Mouse (Mus musculus) kidney, adult 2 months (tissue): ENCODE results near the gene 4930469K13Rik. TPM values are rescaled to one million over a fixed set of nuclear protein-coding genes. Genes with fewer than 3 reads are reported as not detected.

Experiments used
- DNase-seq: peaks from one replicate; pipeline ENCODE4 v3.0.0; 2021
- H3K27ac ChIP-seq: fragments of 200-500 bp; 2 replicates; pipeline ENCODE4 v1.5.1; 2012; ENCODE audit warnings: low read depth, low read length, control low read depth, inconsistent platforms; ENCODE audit not compliant: insufficient read depth
- H3K27me3 ChIP-seq: fragments of 200-500 bp; replicated peaks from 2 replicates; pipeline ENCODE4 v1.6.1; 2012; ENCODE audit warnings: mild to moderate bottlenecking, moderate library complexity, low read length, inconsistent platforms; ENCODE audit not compliant: control insufficient read depth, insufficient read depth
- H3K36me3 ChIP-seq: fragments of 200-500 bp; 2 replicates; pipeline ENCODE4 v1.6.1; 2012; ENCODE audit warnings: mild to moderate bottlenecking, moderate library complexity, low read length, inconsistent platforms; ENCODE audit not compliant: control insufficient read depth, insufficient read depth
- H3K4me1 ChIP-seq: fragments of 200-500 bp; 2 replicates; pipeline ENCODE4 v1.6.1; 2011; ENCODE audit warnings: low read length; ENCODE audit not compliant: control insufficient read depth, insufficient read depth
- H3K4me3 ChIP-seq: fragments of 200-500 bp; 2 replicates; pipeline ENCODE4 v1.5.1; 2011; ENCODE audit warnings: mild to moderate bottlenecking, low read depth, low read length, control low read depth; ENCODE audit not compliant: insufficient read depth
- CTCF ChIP-seq: fragments of 200-500 bp; conservative IDR thresholded peaks from 2 replicates; pipeline ENCODE4 v1.5.1; 2011; ENCODE audit warnings: low read depth, mild to moderate bottlenecking, control low read depth, low read length, moderate library complexity, mixed read lengths; ENCODE audit not compliant: insufficient read depth, insufficient read length
- POLR2A ChIP-seq: fragments of 200-500 bp; IDR thresholded peaks from one replicate; pipeline ENCODE4 v1.6.1; 2011; ENCODE audit warnings: low read depth, low read length, control low read depth
- WGBS: fragments of 180-500 bp; shearing (Covaris S2); methylation state at CpG from one replicate; pipeline ENCODE4 v1.1.7; 2018; 5-methylcytosine and 5-hydroxymethylcytosine counted together
- polyA plus RNA-seq: library from polyadenylated mRNA; depleted of rRNA; stranded (reverse); fragments of >200 nt; gene quantifications from 2 replicates; pipeline ENCODE4 v1.2.3, GENCODE M21; 2012

The 4930469K13Rik gene
- polyA plus RNA-seq, 1 experiment: 3.5 TPM

- no peaks in the 10 kb centered on the region for H3K4me1 ChIP-seq
- H3K36me3 ChIP-seq: no peaks in the 10 kb centered on the region
- WGBS: 22% methylated on average over 2 of the region's 2 CpGs
- TF ChIP-seq POLR2A (no peak), CTCF (peak; percentile 47)
- H3K27me3 ChIP-seq: no peaks in the 10 kb centered on the region
- H3K4me3 ChIP-seq: no peak overlapping the region
- no peak overlapping the region for H3K27ac ChIP-seq
- peak; percentile 29 for DNase-seq
Observed at GRCm38 (mm10) chr11:34123147-34123546, 24.8 kb upstream of the 4930469K13Rik start.

- no peaks in the 10 kb centered on the region for H3K27me3 ChIP-seq
- no peak overlapping the region for H3K4me3 ChIP-seq
- H3K27ac ChIP-seq: no peak overlapping the region
- no peak for TF ChIP-seq CTCF
- no peak for TF ChIP-seq POLR2A
- 50% methylated on average over 3 of the region's 3 CpGs for WGBS
- DNase-seq: no peak
- H3K36me3 ChIP-seq: no peaks in the 10 kb centered on the region
- H3K4me1 ChIP-seq: no peaks in the 10 kb centered on the region
Observed at GRCm38 (mm10) chr11:34118319-34118718, 20.0 kb upstream of the 4930469K13Rik start.

DNA sequence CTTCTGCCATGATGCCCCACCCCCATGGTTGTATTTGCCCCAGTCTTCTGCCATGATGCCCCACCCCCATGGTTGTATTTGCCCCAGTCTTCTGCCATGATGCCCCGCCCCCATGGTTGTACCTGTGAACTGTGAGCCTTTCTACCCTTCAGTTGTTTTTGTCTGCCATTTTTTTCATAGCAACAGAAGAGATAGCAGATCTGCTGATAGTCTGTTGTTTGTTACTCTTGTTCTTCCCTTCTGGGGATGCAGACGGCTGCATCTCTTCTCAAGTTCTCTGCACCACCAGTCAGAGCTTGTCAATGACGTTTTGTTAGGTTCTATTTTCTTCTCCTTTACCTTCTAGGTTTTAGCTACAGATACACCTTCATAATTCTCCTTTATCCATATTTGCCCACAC lies 19.2 kb upstream of the 4930469K13Rik start:
- H3K27me3 ChIP-seq: no peaks in the 10 kb centered on the region
- TF ChIP-seq CTCF (no peak), POLR2A (no peak)
- H3K27ac ChIP-seq: no peak overlapping the region
- 82% methylated on average over 3 of the region's 3 CpGs for WGBS
- H3K4me3 ChIP-seq: no peak overlapping the region
- no peaks in the 10 kb centered on the region for H3K36me3 ChIP-seq
- no peaks in the 10 kb centered on the region for H3K4me1 ChIP-seq
- DNase-seq: no peak

- Histone ChIP-seq H3K27me3 (no peaks in the 10 kb centered on the region), H3K27ac (no peak overlapping the region), H3K36me3 (no peaks in the 10 kb centered on the region), H3K4me3 (no peak overlapping the region), H3K4me1 (no peaks in the 10 kb centered on the region)
- DNase-seq: peak; percentile 14
- WGBS: 41% methylated on average over 2 of the region's 2 CpGs
- TF ChIP-seq CTCF (no peak), POLR2A (no peak)
Observed at GRCm38 (mm10) chr11:34116572-34117135, 18.3 kb upstream of the 4930469K13Rik start.

DNA sequence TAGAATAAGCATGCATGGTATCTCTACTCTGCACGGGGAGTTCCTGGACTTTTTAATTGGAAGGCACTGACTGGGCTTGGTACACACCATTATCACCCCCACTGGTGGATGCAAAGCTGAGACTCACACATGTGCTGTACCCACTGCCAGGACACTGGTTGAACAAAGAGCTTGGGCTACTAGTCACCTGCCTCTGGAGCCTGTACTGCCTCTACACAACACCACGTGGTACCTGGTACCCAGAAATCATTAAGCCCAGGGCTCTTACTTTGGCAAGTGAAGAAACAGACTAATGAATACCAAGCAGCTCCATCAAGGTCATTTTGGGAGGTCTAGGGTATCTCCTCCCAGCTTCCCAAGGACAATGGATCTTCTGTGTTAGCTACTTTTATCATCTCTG lies 15.4 kb upstream of the 4930469K13Rik start:
- Histone ChIP-seq H3K4me3 (no peak overlapping the region), H3K27me3 (no peaks in the 10 kb centered on the region), H3K4me1 (no peaks in the 10 kb centered on the region), H3K36me3 (no peaks in the 10 kb centered on the region), H3K27ac (no peak overlapping the region)
- DNase-seq: no peak
- TF ChIP-seq POLR2A (no peak), CTCF (no peak)
- WGBS: 67% methylated on average over 2 of the region's 2 CpGs

DNA sequence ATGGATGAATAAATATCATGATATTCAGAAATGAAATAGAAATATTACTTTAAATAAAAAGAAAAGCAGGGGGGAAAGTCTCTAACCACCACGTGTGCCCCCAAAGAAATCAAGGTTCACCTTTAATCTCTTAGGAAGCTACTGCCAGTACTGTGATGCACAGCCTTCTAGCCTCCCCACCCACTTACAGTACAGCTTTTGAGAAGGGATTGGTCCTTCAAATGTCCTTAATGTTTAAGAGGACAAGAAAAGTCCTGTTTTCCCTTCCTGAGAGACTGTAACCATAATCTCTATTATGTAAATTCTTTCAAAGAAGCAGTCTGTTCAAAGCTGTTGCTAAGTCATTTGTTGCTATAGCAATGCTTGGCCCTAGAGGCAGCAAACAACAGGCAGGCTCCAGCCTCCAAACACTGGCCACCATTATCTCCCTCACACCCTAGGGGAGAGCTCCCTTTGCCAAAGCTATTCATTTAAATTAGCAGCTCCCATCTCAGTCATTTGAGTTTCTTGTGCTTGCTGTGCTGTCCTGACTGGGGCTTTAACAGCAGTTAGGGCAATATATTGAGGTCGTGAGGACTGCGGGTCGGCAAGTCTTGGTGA lies 14.5 kb upstream of the 4930469K13Rik start:
- H3K4me3 ChIP-seq: no peak overlapping the region
- H3K27me3 ChIP-seq: no peaks in the 10 kb centered on the region
- H3K4me1 ChIP-seq: no peaks in the 10 kb centered on the region
- no peak overlapping the region for H3K27ac ChIP-seq
- H3K36me3 ChIP-seq: no peaks in the 10 kb centered on the region
- WGBS: 63% methylated on average over 4 of the region's 4 CpGs
- peak; percentile 4 for DNase-seq
- TF ChIP-seq CTCF (no peak), POLR2A (no peak)

- TF ChIP-seq POLR2A (no peak), CTCF (no peak)
- no peak for DNase-seq
- H3K27me3 ChIP-seq: no peaks in the 10 kb centered on the region
- no peaks in the 10 kb centered on the region for H3K4me1 ChIP-seq
- 64% methylated on average over 7 of the region's 7 CpGs for WGBS
- H3K36me3 ChIP-seq: no peaks in the 10 kb centered on the region
- H3K4me3 ChIP-seq: no peak overlapping the region
- no peak overlapping the region for H3K27ac ChIP-seq
Observed at GRCm38 (mm10) chr11:34111940-34112339, 13.6 kb upstream of the 4930469K13Rik start.
